Mouse (Mus musculus) intestine, postnatal 0 days (tissue): ENCODE results near the gene Tom1l1. TPM values are rescaled to one million over a fixed set of nuclear protein-coding genes. Genes with fewer than 3 reads are reported as not detected.

Experiments
- ATAC-seq: fragments of 200-750 bp; cut with Nextera tagmentation; 2 replicates; pipeline ENCODE4 v1.8.0; 2017; ENCODE audit warnings: mild to moderate bottlenecking, moderate TSS enrichment, moderate library complexity
- H3K27ac ChIP-seq: fragments of 300-500 bp; sonication (generic); 2 replicates; pipeline ENCODE4 v1.5.1; 2014; ENCODE audit warnings: mild to moderate bottlenecking, low read depth, low read length, moderate library complexity
- H3K27me3 ChIP-seq: fragments of 300-500 bp; sonication (generic); replicated peaks from 2 replicates; pipeline ENCODE4 v1.6.1; 2014; ENCODE audit warnings: low read length, mixed read lengths; ENCODE audit not compliant: control insufficient read depth, insufficient read depth
- H3K36me3 ChIP-seq: fragments of 300-500 bp; sonication (generic); 2 replicates; pipeline ENCODE4 v1.6.1; 2014; ENCODE audit warnings: mild to moderate bottlenecking, moderate library complexity; ENCODE audit not compliant: control insufficient read depth, insufficient read depth
- H3K4me1 ChIP-seq: fragments of 300-500 bp; sonication (generic); replicated peaks from 2 replicates; pipeline ENCODE4 v1.6.1; 2014; ENCODE audit warnings: antibody characterized with exemption, low read length, mixed read lengths; ENCODE audit not compliant: control insufficient read depth, insufficient read depth
- H3K4me2 ChIP-seq: fragments of 300-500 bp; sonication (generic); replicated peaks from 2 replicates; pipeline ENCODE4 v1.6.1; 2014; ENCODE audit warnings: low read depth, mild to moderate bottlenecking, moderate library complexity
- H3K4me3 ChIP-seq: fragments of 300-500 bp; sonication (generic); 2 replicates; pipeline ENCODE4 v1.5.1; 2014; ENCODE audit warnings: low read depth, low read length
- H3K9ac ChIP-seq: fragments of 300-500 bp; sonication (generic); 2 replicates; pipeline ENCODE4 v1.6.1; 2014; ENCODE audit warnings: mild to moderate bottlenecking, low read depth, low read length
- H3K9me3 ChIP-seq: fragments of 300-500 bp; sonication (generic); 2 replicates; pipeline ENCODE4 v1.6.1; 2016; ENCODE audit warnings: mixed run types; ENCODE audit not compliant: control insufficient read depth
- CTCF ChIP-seq: sonication (generic); IDR thresholded peaks from 2 replicates; pipeline ENCODE4 v1.5.1; 2016; ENCODE audit warnings: low read depth, mild to moderate bottlenecking, control low read depth, antibody characterized with exemption, moderate library complexity
- WGBS: fragments of 180-500 bp; shearing (Covaris S2); extraction: QIAGEN DNeasy Blood & Tissue Kit; methylation state at CpG from one replicate; pipeline ENCODE4 v1.1.7; 2014; 5-methylcytosine and 5-hydroxymethylcytosine counted together
- polyA plus RNA-seq: library from polyadenylated mRNA; unstranded; fragments of >200 nt; fragmentation: Nextera tagmentation; extraction: Ambion mirVana; gene quantifications from 2 replicates; pipeline ENCODE4 v1.2.1, GENCODE M21; 2015

Tom1l1 gene
- polyA plus RNA-seq, 1 experiment from 2014 or later, result 61.2 TPM

DNA sequence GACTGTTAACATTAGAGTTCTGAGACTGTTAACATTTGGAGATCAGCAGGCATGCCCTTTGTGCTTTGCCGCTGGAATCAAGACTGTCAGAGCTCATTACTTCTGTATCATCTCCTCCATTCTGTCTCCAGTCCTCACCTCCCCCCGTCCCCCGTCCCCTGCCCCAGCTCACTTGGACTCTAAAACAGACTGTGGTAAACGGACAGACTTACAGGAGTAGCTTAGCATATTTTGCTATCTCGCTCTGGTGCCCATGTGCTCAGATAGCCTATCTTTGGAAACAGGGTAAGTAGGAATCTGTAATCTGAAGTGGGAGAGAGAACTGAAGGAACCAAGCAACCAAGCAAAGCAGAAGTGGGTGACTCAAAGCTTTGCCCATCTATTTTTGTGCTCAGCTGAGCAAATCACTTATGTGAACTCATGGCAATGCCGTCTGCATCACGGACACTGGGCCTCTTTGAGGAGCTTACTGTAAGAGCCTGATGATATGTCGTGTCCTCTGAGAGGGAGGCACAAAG, 10.3 kb downstream of the Tom1l1 start:
- Histone ChIP-seq H3K4me2 (no peak overlapping the region), H3K36me3 (peaks cover 20% of the 10 kb centered on the region; the same call in 1 of the 2 replicates), H3K9ac (no peak overlapping the region), H3K27ac (no peak overlapping the region), H3K9me3 (no peaks in the 10 kb centered on the region), H3K4me3 (no peak overlapping the region), H3K4me1 (no peaks in the 10 kb centered on the region), H3K27me3 (no peaks in the 10 kb centered on the region)
- no peak for ATAC-seq
- TF ChIP-seq CTCF, result no peak
- 82% methylated on average over 8 of the region's 8 CpGs for WGBS

DNA sequence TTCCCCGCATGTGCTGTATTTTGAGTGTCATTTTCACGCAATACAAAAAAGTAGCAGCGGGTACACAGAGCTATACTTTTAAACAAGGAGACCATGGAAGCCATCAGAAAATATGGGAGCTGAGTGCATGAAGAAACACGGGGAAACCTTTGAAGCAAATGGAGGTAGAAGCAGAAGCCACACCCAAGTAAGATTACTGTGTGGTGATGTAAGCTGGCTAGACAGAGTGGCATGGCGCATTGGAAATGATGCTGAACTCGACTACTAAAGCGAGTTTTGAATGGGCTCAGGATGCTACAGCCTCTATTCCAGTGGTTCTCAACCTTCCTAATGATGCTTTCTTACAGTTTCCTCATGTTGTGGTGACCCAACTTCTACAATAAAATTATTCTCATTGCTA, 11.1 kb downstream of the Tom1l1 start:
- peaks cover 14% of the 10 kb centered on the region; the same call in 1 of the 2 replicates for H3K36me3 ChIP-seq
- no peaks in the 10 kb centered on the region for H3K4me1 ChIP-seq
- H3K27ac ChIP-seq, result no peak overlapping the region
- no peaks in the 10 kb centered on the region for H3K27me3 ChIP-seq
- no peak for ATAC-seq
- WGBS, result 88% methylated on average over 7 of the region's 7 CpGs
- no peaks in the 10 kb centered on the region for H3K9me3 ChIP-seq
- H3K9ac ChIP-seq, result no peak overlapping the region
- no peak for TF ChIP-seq CTCF
- H3K4me3 ChIP-seq, result no peak overlapping the region
- H3K4me2 ChIP-seq, result no peak overlapping the region

DNA sequence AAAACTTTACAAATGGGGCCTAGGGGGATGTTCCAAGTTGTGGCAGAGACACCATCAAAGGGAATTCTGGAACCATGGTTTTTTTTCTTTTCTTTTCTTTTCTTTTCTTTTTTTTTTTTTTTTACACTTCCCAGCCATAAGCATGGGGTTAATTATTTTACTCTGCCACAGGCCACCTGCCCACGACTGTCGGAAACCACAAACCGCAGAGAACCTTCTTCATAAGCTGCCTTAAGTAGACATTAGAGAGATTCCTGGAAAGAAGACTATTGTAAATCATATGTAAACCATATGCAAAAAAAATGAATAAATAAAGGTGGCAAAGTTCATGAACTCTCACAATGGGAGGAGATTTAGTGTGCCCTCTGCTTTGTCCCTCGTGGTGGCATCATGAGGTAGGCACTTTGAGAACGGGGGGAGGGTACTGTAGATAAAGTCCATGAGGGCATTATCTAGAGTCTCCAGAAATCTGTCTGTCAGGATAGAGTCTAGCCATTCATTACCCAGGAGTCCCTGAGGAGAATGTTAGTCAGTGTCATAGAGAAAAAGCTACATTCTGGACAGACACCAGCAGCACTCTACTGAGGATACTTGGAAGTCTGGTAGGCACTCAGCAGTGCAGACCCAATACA, 12.6 kb downstream of the Tom1l1 start:
- H3K4me3 ChIP-seq, result no peak overlapping the region
- no peaks in the 10 kb centered on the region for H3K4me1 ChIP-seq
- no peak overlapping the region for H3K27ac ChIP-seq
- H3K9me3 ChIP-seq, result no peaks in the 10 kb centered on the region
- no peaks in the 10 kb centered on the region for H3K27me3 ChIP-seq
- WGBS, result 62% methylated on average over 5 of the region's 5 CpGs
- H3K36me3 ChIP-seq, result 0 out of 2 replicates have a peak, but pooled peaks cover 5% of the 10 kb centered on the region
- no peak overlapping the region for H3K4me2 ChIP-seq
- peak; percentile 36; the same call in 1 of the 2 replicates for ATAC-seq
- no peak overlapping the region for H3K9ac ChIP-seq
- no peak for TF ChIP-seq CTCF

DNA sequence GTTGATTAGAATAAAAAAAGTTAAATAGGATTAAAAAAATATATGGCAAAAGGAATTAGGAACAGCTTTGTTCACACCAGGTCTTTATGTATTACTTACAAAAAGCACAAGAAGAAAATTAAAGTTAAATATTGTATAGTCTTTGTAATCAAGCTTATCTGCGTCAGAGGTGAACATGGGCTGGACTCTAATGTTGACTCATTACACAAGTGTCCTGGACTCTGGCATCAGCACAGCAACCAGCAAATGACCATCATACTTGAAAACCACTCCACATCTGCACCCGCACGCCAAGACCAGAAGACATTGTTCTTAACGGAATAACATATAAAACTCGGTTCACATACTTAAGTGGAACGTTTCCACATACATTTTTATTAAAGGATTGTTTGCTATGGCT, 20.8 kb downstream of the Tom1l1 start:
- Histone ChIP-seq H3K9me3 (no peaks in the 10 kb centered on the region), H3K4me3 (no peak overlapping the region), H3K4me2 (no peak overlapping the region), H3K27ac (no peak overlapping the region), H3K27me3 (no peaks in the 10 kb centered on the region), H3K36me3 (peaks cover 10% of the 10 kb centered on the region; the same call in 1 of the 2 replicates), H3K9ac (no peak overlapping the region), H3K4me1 (peaks cover 19% of the 10 kb centered on the region)
- 50% methylated on average over 6 of the region's 6 CpGs for WGBS
- no peak for ATAC-seq
- no peak for TF ChIP-seq CTCF

- peaks cover 12% of the 10 kb centered on the region; the same call in 1 of the 2 replicates for H3K36me3 ChIP-seq
- 0 out of 2 replicates have a peak overlapping the region, but pooled peaks have one; percentile 13 for H3K4me2 ChIP-seq
- no peaks in the 10 kb centered on the region for H3K27me3 ChIP-seq
- WGBS, result 55% methylated on average over 4 of the region's 4 CpGs
- peak overlapping the region; percentile 76 for H3K27ac ChIP-seq
- peak; percentile 26 for ATAC-seq
- no peak overlapping the region for H3K9ac ChIP-seq
- peaks cover 19% of the 10 kb centered on the region for H3K4me1 ChIP-seq
- TF ChIP-seq CTCF, result no peak
- H3K9me3 ChIP-seq, result no peaks in the 10 kb centered on the region
- no peak overlapping the region for H3K4me3 ChIP-seq
These were observed 21.2 kb downstream of the Tom1l1 start for GRCm38 (mm10) chr11:90666916-90667315.

GRCm38 (mm10) chr11:90666144-90666757, 21.9 kb downstream of the Tom1l1 start:
- Histone ChIP-seq H3K27ac (peak overlapping the region; percentile 76), H3K4me1 (peaks cover 19% of the 10 kb centered on the region), H3K27me3 (no peaks in the 10 kb centered on the region), H3K9ac (peak overlapping the region; percentile 22; the same call in 1 of the 2 replicates), H3K36me3 (peaks cover 19% of the 10 kb centered on the region; the same call in 1 of the 2 replicates), H3K9me3 (no peaks in the 10 kb centered on the region), H3K4me2 (0 out of 2 replicates have a peak overlapping the region, but pooled peaks have one; percentile 17), H3K4me3 (no peak overlapping the region)
- TF ChIP-seq CTCF, result no peak
- peak; percentile 94 for ATAC-seq
- 31% methylated on average over 3 of the region's 3 CpGs for WGBS
